Mouse (Mus musculus) heart, adult 2 months (tissue): ENCODE results near the gene Slc47a2.

Experiments
- CTCF ChIP-seq: fragments of 200-600 bp; IDR thresholded peaks from 2 replicates; pipeline ENCODE4 v1.8.1; 2022; ENCODE audit warnings: antibody characterized with exemption, mild to moderate bottlenecking, moderate library complexity
- EP300 ChIP-seq: fragments of 200-500 bp; IDR thresholded peaks from 2 replicates; pipeline ENCODE4 v1.6.1; 2011; ENCODE audit warnings: low read depth, low read length, control low read depth; ENCODE audit not compliant: insufficient read depth

DNA sequence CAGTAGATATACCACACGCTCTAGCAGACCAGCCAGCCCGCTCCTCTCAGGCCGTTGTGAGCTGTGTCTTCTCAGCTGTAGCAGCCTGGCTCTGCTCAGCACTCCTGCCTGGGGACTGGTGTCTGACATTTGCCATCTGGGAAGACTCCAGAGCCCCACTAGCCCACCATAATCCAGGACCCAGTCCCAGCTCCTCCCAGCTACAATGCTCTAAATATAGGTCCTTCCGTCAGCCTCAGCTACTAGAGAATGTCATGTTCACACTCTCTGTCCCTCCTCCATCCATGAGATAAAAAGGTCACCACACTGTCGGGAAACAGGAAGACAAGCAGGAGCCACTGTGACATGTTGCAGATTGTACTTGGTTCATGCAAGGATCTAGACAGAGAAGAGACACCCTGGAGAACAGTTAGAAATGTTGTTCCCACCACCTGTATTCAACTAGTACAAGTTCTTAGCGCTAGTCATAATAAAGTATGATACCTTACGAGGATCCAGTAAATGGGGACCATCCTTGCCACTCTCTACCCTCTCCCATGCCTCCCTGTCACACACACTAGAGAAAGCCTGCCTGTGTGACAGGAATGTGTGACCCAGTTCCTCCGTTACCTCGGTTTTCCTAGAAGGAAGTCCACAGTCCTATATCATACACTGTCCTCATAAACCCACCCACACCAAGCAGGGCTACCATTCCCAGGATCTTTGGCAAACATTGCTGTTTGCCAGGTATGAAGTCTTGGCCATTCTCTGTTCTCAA, 24.0 kb upstream of the Slc47a2 start:
- TF ChIP-seq EP300 = peak; percentile 36; the same call in 1 of the 2 replicates
- no peak for TF ChIP-seq CTCF
